Mouse (Mus musculus): ENCODE measurements around the gene Efna5. TPM values are rescaled to one million over a fixed set of nuclear protein-coding genes. Genes with fewer than 3 reads are reported as not detected.
A peak's percentile ranks its signal among the peaks of the same experiment; 100 is the strongest.

Efna5 gene
- polyA plus RNA-seq, 1 experiment from 2014 or later: 24.5 TPM

- peaks cover 44% of the 10 kb centered on the region for H3K4me1 ChIP-seq (ENCODE audit: control insufficient read depth, insufficient read depth, low read length)
- ATAC-seq (replicated peaks; ENCODE audit: insufficient number of reproducible peaks, low FRiP score, low TSS enrichment): no peak
These were observed 155.0 kb downstream of the Efna5 start for GRCm38 (mm10) chr17:62726102-62726501.

GRCm38 (mm10) chr17:62722962-62723361, 158.2 kb downstream of the Efna5 start:
- H3K4me1 ChIP-seq (ENCODE audit: control insufficient read depth, insufficient read depth, low read length): peaks cover 26% of the 10 kb centered on the region
- 22% methylated on average over 5 of the region's 5 CpGs for WGBS (ENCODE audit: insufficient replicate concordance)
- no peak overlapping the region for H3K9ac ChIP-seq (ENCODE audit: low read depth, low read length)
- H3K36me3 ChIP-seq (ENCODE audit: control insufficient read depth, insufficient read depth, low read length): no peaks in the 10 kb centered on the region
- H3K4me2 ChIP-seq: peak overlapping the region; percentile 41
- H3K9me3 ChIP-seq (replicated peaks; ENCODE audit: control insufficient read depth, low read length): no peaks in the 10 kb centered on the region
- H3K27me3 ChIP-seq (ENCODE audit: control insufficient read depth, insufficient read depth, low read length): no peaks in the 10 kb centered on the region
- ATAC-seq (replicated peaks; ENCODE audit: insufficient number of reproducible peaks, low FRiP score, low TSS enrichment): no peak
- H3K27ac ChIP-seq (ENCODE audit: low read depth, low read length): 0 out of 2 replicates have a peak overlapping the region, but pooled peaks have one; percentile 12
- no peak overlapping the region for H3K4me3 ChIP-seq (ENCODE audit: low read depth, low read length)

More at GRCm38 (mm10) chr17:62726102-62726501, 155.0 kb downstream of the Efna5 start:
- H3K9me3 ChIP-seq (replicated peaks; ENCODE audit: control insufficient read depth, low read length): no peaks in the 10 kb centered on the region
- H3K9ac ChIP-seq (ENCODE audit: low read depth, low read length): no peak overlapping the region
- no peak overlapping the region for H3K4me3 ChIP-seq (ENCODE audit: low read depth, low read length)
- no peaks in the 10 kb centered on the region for H3K36me3 ChIP-seq (ENCODE audit: control insufficient read depth, insufficient read depth, low read length)
- no peak overlapping the region for H3K4me2 ChIP-seq
- WGBS (ENCODE audit: insufficient replicate concordance): 55% methylated on average over 5 of the region's 5 CpGs
- no peaks in the 10 kb centered on the region for H3K27me3 ChIP-seq (ENCODE audit: control insufficient read depth, insufficient read depth, low read length)
- no peak overlapping the region for H3K27ac ChIP-seq (ENCODE audit: low read depth, low read length)

GRCm38 (mm10) chr17:62721595-62721994, 159.5 kb downstream of the Efna5 start:
- no peak for ATAC-seq (replicated peaks; ENCODE audit: insufficient number of reproducible peaks, low FRiP score, low TSS enrichment)
- no peaks in the 10 kb centered on the region for H3K36me3 ChIP-seq (ENCODE audit: control insufficient read depth, insufficient read depth, low read length)
- no peak overlapping the region for H3K27ac ChIP-seq (ENCODE audit: low read depth, low read length)
- no peak overlapping the region for H3K9ac ChIP-seq (ENCODE audit: low read depth, low read length)
- H3K4me2 ChIP-seq: no peak overlapping the region
- 90% methylated on average over 3 of the region's 3 CpGs for WGBS (ENCODE audit: insufficient replicate concordance)
- peaks cover 22% of the 10 kb centered on the region for H3K4me1 ChIP-seq (ENCODE audit: control insufficient read depth, insufficient read depth, low read length)
- no peak overlapping the region for H3K4me3 ChIP-seq (ENCODE audit: low read depth, low read length)
- H3K9me3 ChIP-seq (replicated peaks; ENCODE audit: control insufficient read depth, low read length): no peaks in the 10 kb centered on the region
- H3K27me3 ChIP-seq (ENCODE audit: control insufficient read depth, insufficient read depth, low read length): no peaks in the 10 kb centered on the region

GRCm38 (mm10) chr17:62720740-62721450, 160.2 kb downstream of the Efna5 start:
- H3K9ac ChIP-seq (ENCODE audit: low read depth, low read length): no peak overlapping the region
- no peak overlapping the region for H3K4me3 ChIP-seq (ENCODE audit: low read depth, low read length)
- 0 out of 2 replicates have a peak, but pooled peaks have one; percentile 49 for ATAC-seq (replicated peaks; ENCODE audit: insufficient number of reproducible peaks, low FRiP score, low TSS enrichment)
- no peaks in the 10 kb centered on the region for H3K9me3 ChIP-seq (replicated peaks; ENCODE audit: control insufficient read depth, low read length)
- H3K36me3 ChIP-seq (ENCODE audit: control insufficient read depth, insufficient read depth, low read length): no peaks in the 10 kb centered on the region
- H3K27ac ChIP-seq (ENCODE audit: low read depth, low read length): no peak overlapping the region
- 46% methylated on average over 20 of the region's 20 CpGs for WGBS (ENCODE audit: insufficient replicate concordance)
- H3K4me2 ChIP-seq: no peak overlapping the region
- no peaks in the 10 kb centered on the region for H3K27me3 ChIP-seq (ENCODE audit: control insufficient read depth, insufficient read depth, low read length)
- H3K4me1 ChIP-seq (ENCODE audit: control insufficient read depth, insufficient read depth, low read length): peaks cover 22% of the 10 kb centered on the region

GRCm38 (mm10) chr17:62717426-62718131, 163.5 kb downstream of the Efna5 start:
- no peak for ATAC-seq (replicated peaks; ENCODE audit: insufficient number of reproducible peaks, low FRiP score, low TSS enrichment)
- WGBS (ENCODE audit: insufficient replicate concordance): 54% methylated on average over 12 of the region's 12 CpGs

GRCm38 (mm10) chr17:62713455-62713854, 167.7 kb downstream of the Efna5 start:
- WGBS (ENCODE audit: insufficient replicate concordance): 42% methylated on average over 3 of the region's 3 CpGs
- H3K4me1 ChIP-seq (ENCODE audit: control insufficient read depth, insufficient read depth, low read length): peaks cover 5% of the 10 kb centered on the region
- ATAC-seq (replicated peaks; ENCODE audit: insufficient number of reproducible peaks, low FRiP score, low TSS enrichment): no peak

More at GRCm38 (mm10) chr17:62717426-62718131, 163.5 kb downstream of the Efna5 start:
- Histone ChIP-seq H3K4me2 (no peak overlapping the region), H3K9ac (ENCODE audit: low read depth, low read length) (no peak overlapping the region), H3K4me3 (ENCODE audit: low read depth, low read length) (no peak overlapping the region), H3K36me3 (ENCODE audit: control insufficient read depth, insufficient read depth, low read length) (no peaks in the 10 kb centered on the region), H3K27ac (ENCODE audit: low read depth, low read length) (no peak overlapping the region), H3K4me1 (ENCODE audit: control insufficient read depth, insufficient read depth, low read length) (peaks cover 18% of the 10 kb centered on the region), H3K9me3 (replicated peaks; ENCODE audit: control insufficient read depth, low read length) (no peaks in the 10 kb centered on the region), H3K27me3 (ENCODE audit: control insufficient read depth, insufficient read depth, low read length) (no peaks in the 10 kb centered on the region)

GRCm38 (mm10) chr17:62706418-62706817, 174.7 kb downstream of the Efna5 start:
- no peak overlapping the region for H3K4me3 ChIP-seq (ENCODE audit: low read depth, low read length)
- no peaks in the 10 kb centered on the region for H3K4me1 ChIP-seq (ENCODE audit: control insufficient read depth, insufficient read depth, low read length)
- H3K9me3 ChIP-seq (replicated peaks; ENCODE audit: control insufficient read depth, low read length): no peaks in the 10 kb centered on the region
- ATAC-seq (replicated peaks; ENCODE audit: insufficient number of reproducible peaks, low FRiP score, low TSS enrichment): no peak
- H3K4me2 ChIP-seq: no peak overlapping the region
- H3K9ac ChIP-seq (ENCODE audit: low read depth, low read length): no peak overlapping the region
- H3K27me3 ChIP-seq (ENCODE audit: control insufficient read depth, insufficient read depth, low read length): no peaks in the 10 kb centered on the region
- WGBS (ENCODE audit: insufficient replicate concordance): 60% methylated on average over 6 of the region's 6 CpGs
- H3K27ac ChIP-seq (ENCODE audit: low read depth, low read length): no peak overlapping the region
- no peaks in the 10 kb centered on the region for H3K36me3 ChIP-seq (ENCODE audit: control insufficient read depth, insufficient read depth, low read length)

More at GRCm38 (mm10) chr17:62713455-62713854, 167.7 kb downstream of the Efna5 start:
- Histone ChIP-seq H3K27me3 (ENCODE audit: control insufficient read depth, insufficient read depth, low read length) (no peaks in the 10 kb centered on the region), H3K9ac (ENCODE audit: low read depth, low read length) (no peak overlapping the region), H3K36me3 (ENCODE audit: control insufficient read depth, insufficient read depth, low read length) (no peaks in the 10 kb centered on the region), H3K27ac (ENCODE audit: low read depth, low read length) (no peak overlapping the region), H3K4me2 (no peak overlapping the region), H3K4me3 (ENCODE audit: low read depth, low read length) (no peak overlapping the region), H3K9me3 (replicated peaks; ENCODE audit: control insufficient read depth, low read length) (no peaks in the 10 kb centered on the region)

- H3K4me2 ChIP-seq: no peak overlapping the region
- 0 out of 2 replicates have a peak, but pooled peaks cover 2% of the 10 kb centered on the region for H3K4me1 ChIP-seq (ENCODE audit: control insufficient read depth, insufficient read depth, low read length)
- no peak overlapping the region for H3K27ac ChIP-seq (ENCODE audit: low read depth, low read length)
- no peaks in the 10 kb centered on the region for H3K9me3 ChIP-seq (replicated peaks; ENCODE audit: control insufficient read depth, low read length)
- H3K9ac ChIP-seq (ENCODE audit: low read depth, low read length): no peak overlapping the region
- H3K4me3 ChIP-seq (ENCODE audit: low read depth, low read length): no peak overlapping the region
- WGBS (ENCODE audit: insufficient replicate concordance): 64% methylated on average over 9 of the region's 9 CpGs
- no peaks in the 10 kb centered on the region for H3K36me3 ChIP-seq (ENCODE audit: control insufficient read depth, insufficient read depth, low read length)
- no peak for ATAC-seq (replicated peaks; ENCODE audit: insufficient number of reproducible peaks, low FRiP score, low TSS enrichment)
- no peaks in the 10 kb centered on the region for H3K27me3 ChIP-seq (ENCODE audit: control insufficient read depth, insufficient read depth, low read length)
These were observed 178.9 kb downstream of the Efna5 start for GRCm38 (mm10) chr17:62702020-62702814.

Measured in heart, embryonic 11.5 days (tissue).